Mouse (Mus musculus) stomach, embryonic 14.5 days (tissue): ENCODE results near the gene Rad50. TPM values are rescaled to one million over a fixed set of nuclear protein-coding genes. Genes with fewer than 3 reads are reported as not detected.

ENCODE experiments used
- ATAC-seq: fragments of 200-750 bp; cut with Nextera tagmentation; 2 replicates; pipeline ENCODE4 v1.8.0; 2017; ENCODE audit warnings: low read depth, moderate TSS enrichment; ENCODE audit not compliant: insufficient number of reproducible peaks, insufficient read depth, low FRiP score
- H3K27ac ChIP-seq: fragments of 300-500 bp; sonication (generic); 2 replicates; pipeline ENCODE4 v1.5.1; 2014; ENCODE audit warnings: mild to moderate bottlenecking, low read length, moderate library complexity, mixed read lengths
- H3K27me3 ChIP-seq: fragments of 300-500 bp; sonication (generic); 2 replicates; pipeline ENCODE4 v1.6.1; 2014; ENCODE audit warnings: low read length, control low read depth, mixed read lengths; ENCODE audit not compliant: control insufficient read depth, insufficient read depth
- H3K36me3 ChIP-seq: fragments of 300-500 bp; sonication (generic); 2 replicates; pipeline ENCODE4 v1.6.1; 2014; ENCODE audit warnings: mild to moderate bottlenecking, control low read depth, low read length, moderate library complexity, mixed read lengths; ENCODE audit not compliant: control insufficient read depth, insufficient read depth
- H3K4me1 ChIP-seq: fragments of 300-500 bp; sonication (generic); 2 replicates; pipeline ENCODE4 v1.6.1; 2014; ENCODE audit warnings: low read length, control low read depth, mixed read lengths; ENCODE audit not compliant: control insufficient read depth, insufficient read depth
- H3K4me2 ChIP-seq: fragments of 300-500 bp; sonication (generic); replicated peaks from 2 replicates; pipeline ENCODE4 v1.6.1; 2014; ENCODE audit warnings: low read depth, low read length, control low read depth
- H3K4me3 ChIP-seq: fragments of 300-500 bp; sonication (generic); 2 replicates; pipeline ENCODE4 v1.5.1; 2014; ENCODE audit warnings: low read depth, low read length, control low read depth
- H3K9ac ChIP-seq: fragments of 300-500 bp; sonication (generic); replicated peaks from 2 replicates; pipeline ENCODE4 v1.6.1; 2014; ENCODE audit warnings: low read depth, mild to moderate bottlenecking, control low read depth, low read length, moderate library complexity, mixed read lengths
- H3K9me3 ChIP-seq: fragments of 300-500 bp; sonication (generic); 2 replicates; pipeline ENCODE4 v1.6.1; 2016; ENCODE audit warnings: low read depth, low read length, control low read depth; ENCODE audit not compliant: control insufficient read depth
- WGBS: fragments of 180-500 bp; shearing (Covaris S2); extraction: QIAGEN DNeasy Blood & Tissue Kit; methylation state at CpG from one replicate; pipeline ENCODE4 v1.1.7; 2014; 5-methylcytosine and 5-hydroxymethylcytosine counted together
- polyA plus RNA-seq: library from polyadenylated mRNA; unstranded; fragments of >200 nt; fragmentation: Nextera tagmentation; extraction: Ambion mirVana; gene quantifications from 2 replicates; pipeline ENCODE4 v1.2.1, GENCODE M21; 2014

Gene Rad50
- polyA plus RNA-seq, 1 experiment from 2014 or later: 28.9 TPM

DNA sequence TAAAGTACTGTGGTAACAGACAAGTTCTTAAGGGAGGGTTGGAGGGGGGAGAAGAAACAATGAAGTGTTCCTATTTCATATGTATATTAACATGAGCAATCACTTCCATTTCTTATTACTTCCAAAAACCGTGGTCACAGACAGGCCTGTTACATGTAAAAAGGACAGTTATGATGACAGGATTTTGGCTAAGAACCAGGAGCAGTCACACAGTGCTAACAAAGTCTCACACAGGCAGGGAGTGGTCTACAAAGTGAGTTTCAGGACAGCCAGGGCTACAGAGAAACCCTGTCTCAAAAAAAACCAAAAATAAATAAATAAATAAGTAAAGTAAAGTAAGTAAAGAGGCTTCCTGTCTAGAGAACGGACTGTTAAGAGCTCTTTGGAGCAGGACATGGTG lies 24.9 kb downstream of the Rad50 start:
- H3K27ac ChIP-seq: no peak overlapping the region
- no peak overlapping the region for H3K4me3 ChIP-seq
- ATAC-seq: no peak
- no peaks in the 10 kb centered on the region for H3K4me1 ChIP-seq
- no peak overlapping the region for H3K4me2 ChIP-seq
- 65% methylated on average over 2 of the region's 2 CpGs for WGBS
- H3K27me3 ChIP-seq: no peaks in the 10 kb centered on the region
- no peak overlapping the region for H3K9ac ChIP-seq
- H3K36me3 ChIP-seq: peaks cover 26% of the 10 kb centered on the region
- no peaks in the 10 kb centered on the region for H3K9me3 ChIP-seq

DNA sequence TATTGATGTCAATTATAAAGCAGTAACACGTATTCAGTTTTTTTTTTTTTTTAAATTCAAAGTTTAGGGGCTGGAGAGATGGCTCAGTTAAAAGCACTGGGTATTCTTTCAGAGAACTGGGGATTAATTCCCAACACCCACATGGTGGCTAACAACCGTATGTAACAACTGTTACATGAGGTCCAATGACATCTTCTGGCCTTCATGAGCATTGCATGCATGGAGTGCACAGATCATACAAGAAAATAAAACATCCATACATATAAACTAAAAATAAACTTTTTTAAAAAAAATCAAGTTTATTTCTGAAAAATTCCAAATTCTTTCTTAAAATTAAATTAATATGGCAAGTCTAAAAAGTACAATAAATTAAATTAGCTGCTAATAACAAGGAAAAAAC lies 25.4 kb downstream of the Rad50 start:
- Histone ChIP-seq H3K4me1 (no peaks in the 10 kb centered on the region), H3K4me2 (no peak overlapping the region), H3K9me3 (no peaks in the 10 kb centered on the region), H3K4me3 (no peak overlapping the region), H3K27me3 (no peaks in the 10 kb centered on the region), H3K27ac (no peak overlapping the region), H3K9ac (no peak overlapping the region), H3K36me3 (peaks cover 27% of the 10 kb centered on the region)
- 87% methylated on average over 2 of the region's 2 CpGs for WGBS
- no peak for ATAC-seq

GRCm38 (mm10) chr11:53680141-53680540 lies 27.0 kb downstream of the Rad50 start:
- Histone ChIP-seq H3K36me3 (peaks cover 35% of the 10 kb centered on the region), H3K4me1 (no peaks in the 10 kb centered on the region), H3K4me3 (no peak overlapping the region), H3K27me3 (no peaks in the 10 kb centered on the region), H3K9ac (no peak overlapping the region), H3K9me3 (no peaks in the 10 kb centered on the region), H3K4me2 (no peak overlapping the region), H3K27ac (no peak overlapping the region)
- ATAC-seq: no peak
- 81% methylated on average over 4 of the region's 4 CpGs for WGBS

DNA sequence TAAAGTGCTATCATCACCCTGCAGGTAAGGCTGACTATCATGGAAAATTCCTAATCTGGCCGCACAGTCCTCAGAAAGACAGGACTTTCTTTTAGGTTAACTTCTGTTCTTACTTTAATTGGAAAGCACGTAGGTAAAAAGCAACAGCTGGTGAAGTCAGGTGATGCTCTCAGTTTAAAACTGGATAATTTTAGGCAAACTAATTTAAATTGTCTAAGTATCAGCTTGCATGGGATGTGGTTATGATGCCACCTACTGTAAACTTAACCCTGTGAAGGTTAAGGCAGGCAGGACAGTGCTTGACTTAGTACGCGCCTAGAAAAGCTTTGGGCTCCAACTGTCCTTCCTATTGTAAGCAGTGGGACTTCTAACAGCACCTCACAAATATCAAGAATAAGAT lies 35.7 kb downstream of the Rad50 start:
- 91% methylated on average over 4 of the region's 4 CpGs for WGBS
- Histone ChIP-seq H3K36me3 (peaks cover 35% of the 10 kb centered on the region), H3K9me3 (no peaks in the 10 kb centered on the region), H3K27me3 (no peaks in the 10 kb centered on the region), H3K9ac (no peak overlapping the region), H3K27ac (no peak overlapping the region), H3K4me2 (no peak overlapping the region), H3K4me3 (no peak overlapping the region), H3K4me1 (no peaks in the 10 kb centered on the region)
- ATAC-seq: no peak

- peaks cover 16% of the 10 kb centered on the region; the same call in 1 of the 2 replicates for H3K36me3 ChIP-seq
- no peak overlapping the region for H3K27ac ChIP-seq
- no peaks in the 10 kb centered on the region for H3K9me3 ChIP-seq
- WGBS: 84% methylated on average over 5 of the region's 5 CpGs
- H3K4me3 ChIP-seq: no peak overlapping the region
- H3K4me2 ChIP-seq: no peak overlapping the region
- no peak for ATAC-seq
- no peak overlapping the region for H3K9ac ChIP-seq
- H3K27me3 ChIP-seq: no peaks in the 10 kb centered on the region
- no peaks in the 10 kb centered on the region for H3K4me1 ChIP-seq
Measured at GRCm38 (mm10) chr11:53664091-53664490, 43.0 kb downstream of the Rad50 start.

GRCm38 (mm10) chr11:53662794-53663674 lies 44.1 kb downstream of the Rad50 start:
- H3K4me1 ChIP-seq: no peaks in the 10 kb centered on the region
- no peaks in the 10 kb centered on the region for H3K27me3 ChIP-seq
- ATAC-seq: no peak
- no peak overlapping the region for H3K27ac ChIP-seq
- peaks cover 11% of the 10 kb centered on the region; the same call in 1 of the 2 replicates for H3K36me3 ChIP-seq
- H3K4me3 ChIP-seq: no peak overlapping the region
- H3K9me3 ChIP-seq: no peaks in the 10 kb centered on the region
- H3K4me2 ChIP-seq: no peak overlapping the region
- no peak overlapping the region for H3K9ac ChIP-seq
- WGBS: 72% methylated on average over 14 of the region's 14 CpGs

GRCm38 (mm10) chr11:53657828-53658227 lies 49.3 kb downstream of the Rad50 start:
- no peak for ATAC-seq
- no peak overlapping the region for H3K4me3 ChIP-seq
- no peak overlapping the region for H3K9ac ChIP-seq
- WGBS: 82% methylated on average over 6 of the region's 6 CpGs
- H3K4me1 ChIP-seq: no peaks in the 10 kb centered on the region
- H3K27ac ChIP-seq: no peak overlapping the region
- H3K4me2 ChIP-seq: no peak overlapping the region
- H3K36me3 ChIP-seq: peaks cover 9% of the 10 kb centered on the region
- no peaks in the 10 kb centered on the region for H3K9me3 ChIP-seq
- no peaks in the 10 kb centered on the region for H3K27me3 ChIP-seq

DNA sequence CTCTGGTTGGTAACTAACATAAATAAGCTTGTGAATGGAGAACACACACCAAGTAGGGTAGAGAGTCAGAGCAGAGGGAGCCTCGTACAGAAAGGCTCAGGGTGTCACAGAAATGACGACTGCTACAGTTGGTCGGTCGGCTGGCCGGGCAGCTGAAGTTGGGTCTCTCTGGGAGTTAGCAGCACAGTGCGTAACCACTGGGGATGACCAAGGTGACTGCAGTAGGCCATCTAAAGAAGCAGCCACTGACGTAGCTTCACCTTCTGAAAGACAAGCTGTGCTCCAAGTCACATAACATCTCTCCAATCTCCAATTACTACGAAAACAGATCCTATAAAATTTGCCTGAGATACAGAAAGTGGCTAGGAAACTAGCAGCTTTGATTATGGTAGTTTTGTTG lies 49.7 kb downstream of the Rad50 start:
- Histone ChIP-seq H3K4me1 (no peaks in the 10 kb centered on the region), H3K27me3 (no peaks in the 10 kb centered on the region), H3K36me3 (peaks cover 9% of the 10 kb centered on the region), H3K4me2 (no peak overlapping the region), H3K27ac (no peak overlapping the region), H3K9ac (no peak overlapping the region), H3K9me3 (no peaks in the 10 kb centered on the region), H3K4me3 (no peak overlapping the region)
- 88% methylated on average over 8 of the region's 8 CpGs for WGBS
- ATAC-seq: no peak
